Mouse (Mus musculus): ENCODE results near the gene Rpain. TPM values are rescaled to one million over a fixed set of nuclear protein-coding genes. Genes with fewer than 3 reads are reported as not detected.
A peak's percentile ranks its signal among the peaks of the same experiment; 100 is the strongest.

Gene Rpain
- polyA plus RNA-seq, 1 experiment = 49.5 TPM

DNA sequence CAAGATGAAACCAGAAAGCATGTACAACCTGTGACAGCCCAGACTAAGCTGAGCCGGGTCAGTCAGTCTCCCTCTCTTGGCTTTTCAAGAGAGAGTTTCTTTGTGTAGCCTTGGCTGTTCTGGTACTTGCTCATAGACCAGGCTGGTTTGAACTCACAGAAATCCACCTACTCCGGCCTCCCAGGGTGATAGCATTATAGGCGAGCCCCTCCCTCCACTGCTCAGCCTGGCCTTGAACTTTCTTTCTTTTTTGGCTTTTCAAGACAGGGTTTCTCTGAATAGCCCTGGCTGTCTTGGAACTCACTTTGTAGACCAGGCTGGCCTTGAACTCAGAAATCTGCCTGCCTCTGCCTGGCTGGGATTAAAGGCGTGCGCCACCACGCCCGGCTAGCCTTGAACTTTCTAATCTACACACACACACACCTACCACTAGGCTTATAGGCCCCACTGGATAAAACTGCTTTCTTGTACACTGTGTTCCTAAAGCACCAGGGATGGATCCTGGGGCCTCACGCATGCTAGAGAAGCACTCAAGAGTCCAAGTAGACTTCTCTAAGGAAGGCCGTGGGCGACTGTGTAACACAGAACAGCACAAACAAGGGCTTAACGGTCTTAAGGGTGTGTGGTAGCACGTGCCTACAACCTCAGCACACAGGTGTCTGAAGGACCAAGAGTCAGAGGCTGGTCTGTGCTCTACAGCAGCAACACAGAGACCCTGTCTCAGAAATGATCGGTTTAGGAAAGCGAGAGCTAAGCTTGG, 10.9 kb downstream of the Rpain start:
- Histone ChIP-seq H3K27me3 (ENCODE audit: control insufficient read depth, insufficient read depth, low read length, poor library complexity, severe bottlenecking) (no peaks in the 10 kb centered on the region), H3K27ac (ENCODE audit: insufficient read depth, low read length) (peak overlapping the region; percentile 22), H3K36me3 (ENCODE audit: control insufficient read depth, insufficient read depth, low read length, poor library complexity, severe bottlenecking) (peaks cover 68% of the 10 kb centered on the region), H3K4me3 (ENCODE audit: low read depth, low read length) (peak overlapping the region; percentile 90), H3K9ac (ENCODE audit: low read depth, poor library complexity, severe bottlenecking) (peak overlapping the region; percentile 83), H3K4me1 (ENCODE audit: control insufficient read depth, insufficient read depth, low read length) (no peaks in the 10 kb centered on the region), H3K9me3 (replicated peaks; ENCODE audit: control insufficient read depth, insufficient read depth, low read length, poor library complexity, severe bottlenecking) (no peaks in the 10 kb centered on the region)
- no peak for TF ChIP-seq POLR2A (IDR thresholded peaks at IDR 0.05; ENCODE audit: insufficient read depth, low read length)
- TF ChIP-seq CTCF (IDR thresholded peaks at IDR 0.05; ENCODE audit: low read depth, low read length) = no peak
- no peak for TF ChIP-seq EP300 (IDR thresholded peaks at IDR 0.05; ENCODE audit: insufficient read depth, low read depth, low read length)

DNA sequence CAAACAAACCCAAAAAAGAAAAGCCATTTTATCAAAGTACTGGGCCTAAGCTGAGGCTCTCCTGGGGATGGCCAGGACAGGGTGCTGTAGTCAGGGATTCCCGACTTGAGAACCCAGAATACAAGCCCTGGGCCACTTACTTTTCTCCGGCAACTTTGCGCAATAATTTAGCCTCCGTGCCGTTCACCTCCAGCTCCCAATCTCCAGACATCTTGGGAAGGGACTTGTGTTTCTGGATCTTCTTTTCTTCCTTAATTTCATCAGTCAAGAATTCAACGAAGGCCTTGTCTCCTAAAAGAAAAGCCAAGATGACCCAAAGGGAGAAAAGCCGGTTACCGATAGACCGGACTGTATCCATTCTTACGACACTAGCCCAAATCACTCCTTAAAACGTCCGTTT, 12.0 kb downstream of the Rpain start:
- peak overlapping the region; percentile 83 for H3K9ac ChIP-seq (ENCODE audit: low read depth, poor library complexity, severe bottlenecking)
- H3K4me1 ChIP-seq (ENCODE audit: control insufficient read depth, insufficient read depth, low read length) = no peaks in the 10 kb centered on the region
- TF ChIP-seq EP300 (IDR thresholded peaks at IDR 0.05; ENCODE audit: insufficient read depth, low read depth, low read length) (no peak), POLR2A (IDR thresholded peaks at IDR 0.05; ENCODE audit: insufficient read depth, low read length) (no peak), CTCF (IDR thresholded peaks at IDR 0.05; ENCODE audit: low read depth, low read length) (no peak)
- no peaks in the 10 kb centered on the region for H3K27me3 ChIP-seq (ENCODE audit: control insufficient read depth, insufficient read depth, low read length, poor library complexity, severe bottlenecking)
- H3K9me3 ChIP-seq (replicated peaks; ENCODE audit: control insufficient read depth, insufficient read depth, low read length, poor library complexity, severe bottlenecking) = no peaks in the 10 kb centered on the region
- 0 out of 2 replicates have a peak overlapping the region, but pooled peaks have one; percentile 9 for H3K27ac ChIP-seq (ENCODE audit: insufficient read depth, low read length)
- peaks cover 64% of the 10 kb centered on the region for H3K36me3 ChIP-seq (ENCODE audit: control insufficient read depth, insufficient read depth, low read length, poor library complexity, severe bottlenecking)
- peak overlapping the region; percentile 90 for H3K4me3 ChIP-seq (ENCODE audit: low read depth, low read length)

DNA sequence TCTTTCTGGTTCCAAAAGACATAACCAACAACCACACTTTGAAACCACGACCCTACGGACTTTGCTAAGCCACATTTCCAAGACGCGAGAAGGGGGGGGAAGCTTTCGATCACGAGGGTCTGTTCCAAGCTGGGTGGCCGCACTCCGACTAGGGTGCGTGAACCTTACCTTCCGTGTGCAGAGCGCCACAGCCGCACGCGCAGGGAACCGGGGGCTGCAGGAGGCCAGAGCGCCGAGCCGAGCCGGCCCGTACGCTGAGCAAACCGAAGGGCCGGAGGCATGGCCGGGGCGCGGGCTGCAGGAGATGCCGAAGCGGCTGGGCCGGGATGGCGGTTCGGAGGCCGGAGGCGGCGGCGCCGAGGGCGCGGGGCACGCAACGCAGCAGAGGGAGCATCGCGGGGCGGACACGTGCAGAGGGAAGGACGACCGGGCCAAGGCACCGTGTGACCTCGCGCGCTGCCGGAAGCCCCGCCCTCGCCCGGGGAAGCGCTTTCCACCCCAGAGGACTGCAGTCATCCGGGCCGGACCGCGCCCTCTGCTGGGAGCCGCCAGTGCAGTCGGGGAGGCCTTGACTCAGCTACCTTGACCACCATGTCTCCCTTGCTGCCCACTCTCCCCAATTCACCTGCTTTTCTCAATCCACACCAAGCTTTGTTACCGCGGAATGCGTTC, 12.7 kb downstream of the Rpain start, which contains the start of gene C1qbp:
Gene C1qbp (minus strand): TSS at position 470 of the 672 bp plus-strand sequence.
- Histone ChIP-seq H3K27ac (ENCODE audit: insufficient read depth, low read length) (0 out of 2 replicates have a peak within 1 kb of the TSS, but pooled peaks have one; percentile 9), H3K27me3 (ENCODE audit: control insufficient read depth, insufficient read depth, low read length, poor library complexity, severe bottlenecking) (no peaks in the 10 kb centered on the region), H3K9ac (ENCODE audit: low read depth, poor library complexity, severe bottlenecking) (peak within 1 kb of the TSS; percentile 83), H3K4me3 (ENCODE audit: low read depth, low read length) (peak within 1 kb of the TSS; percentile 90), H3K4me1 (ENCODE audit: control insufficient read depth, insufficient read depth, low read length) (no peaks in the 10 kb centered on the region), H3K9me3 (replicated peaks; ENCODE audit: control insufficient read depth, insufficient read depth, low read length, poor library complexity, severe bottlenecking) (no peaks in the 10 kb centered on the region), H3K36me3 (ENCODE audit: control insufficient read depth, insufficient read depth, low read length, poor library complexity, severe bottlenecking) (peaks cover 64% of the 10 kb centered on the region)
- TF ChIP-seq POLR2A (IDR thresholded peaks at IDR 0.05; ENCODE audit: insufficient read depth, low read length) (peak; percentile 38), EP300 (IDR thresholded peaks at IDR 0.05; ENCODE audit: insufficient read depth, low read depth, low read length) (peak; percentile 72; the same call in 1 of the 2 replicates), CTCF (IDR thresholded peaks at IDR 0.05; ENCODE audit: low read depth, low read length) (peak; percentile 90)

DNA sequence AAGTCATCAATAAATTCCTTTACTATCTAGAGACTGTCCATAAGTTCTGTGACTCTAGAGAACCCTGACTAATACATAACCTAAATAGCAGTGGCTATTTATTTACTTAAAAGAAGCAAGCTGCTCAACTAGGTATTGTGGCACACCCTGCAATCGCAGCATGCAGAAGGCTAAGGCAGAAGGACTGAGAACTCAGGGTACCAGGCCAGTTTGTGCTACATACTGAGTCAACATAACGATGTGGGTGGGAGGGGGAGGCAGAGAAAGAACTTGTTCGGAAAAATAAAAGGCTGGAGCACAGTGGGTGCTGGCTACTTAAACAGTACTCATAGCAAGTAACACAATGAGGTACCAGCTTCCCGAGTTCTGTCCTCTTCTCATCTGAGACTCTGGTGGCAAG, 31.2 kb downstream of the Rpain start:
- no peak for TF ChIP-seq CTCF (IDR thresholded peaks at IDR 0.05; ENCODE audit: low read depth, low read length)
- no peak for TF ChIP-seq POLR2A (IDR thresholded peaks at IDR 0.05; ENCODE audit: insufficient read depth, low read length)
- TF ChIP-seq EP300 (IDR thresholded peaks at IDR 0.05; ENCODE audit: insufficient read depth, low read depth, low read length) = no peak
- no peak overlapping the region for H3K4me3 ChIP-seq (ENCODE audit: low read depth, low read length)
- peaks cover 36% of the 10 kb centered on the region for H3K36me3 ChIP-seq (ENCODE audit: control insufficient read depth, insufficient read depth, low read length, poor library complexity, severe bottlenecking)

DNA sequence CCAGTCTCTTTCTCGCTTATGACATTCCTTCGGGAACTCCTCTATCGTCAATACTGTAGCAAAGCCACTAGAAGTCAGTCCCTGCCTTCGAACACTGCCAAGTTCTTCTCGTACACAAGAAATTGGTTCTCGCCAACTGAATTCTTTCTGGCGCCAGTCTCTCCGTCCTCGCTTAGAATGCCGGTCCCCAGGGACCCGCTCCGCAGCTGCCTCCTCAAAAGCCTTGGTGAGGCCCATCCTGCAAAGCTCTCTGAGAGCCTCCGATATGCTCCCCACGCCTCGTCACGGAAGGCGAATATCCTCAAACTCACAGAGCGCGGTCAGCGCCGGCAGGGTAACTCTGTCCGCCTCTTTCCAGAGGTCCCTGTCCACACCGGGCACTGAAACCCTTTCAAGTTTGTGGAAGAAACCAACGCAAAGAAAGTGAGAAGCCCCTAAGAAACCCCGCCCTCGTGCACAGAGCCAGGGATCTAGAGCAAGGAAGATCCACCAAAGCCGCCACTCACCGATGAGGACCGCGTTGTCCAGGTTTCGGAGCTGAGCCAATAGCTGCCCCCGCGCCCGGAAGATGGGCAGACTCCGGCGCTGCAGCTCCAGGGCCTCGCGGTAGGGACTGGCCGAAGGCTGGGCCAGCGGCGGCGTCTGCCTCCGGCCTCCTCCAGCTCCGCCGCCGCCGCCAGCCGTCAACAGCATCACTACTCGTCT, 33.8 kb downstream of the Rpain start:
- Histone ChIP-seq H3K9me3 (replicated peaks; ENCODE audit: control insufficient read depth, insufficient read depth, low read length, poor library complexity, severe bottlenecking) (no peaks in the 10 kb centered on the region), H3K9ac (ENCODE audit: low read depth, poor library complexity, severe bottlenecking) (peak overlapping the region; percentile 95), H3K27me3 (ENCODE audit: control insufficient read depth, insufficient read depth, low read length, poor library complexity, severe bottlenecking) (no peaks in the 10 kb centered on the region), H3K4me3 (ENCODE audit: low read depth, low read length) (peak overlapping the region; percentile 84), H3K4me1 (ENCODE audit: control insufficient read depth, insufficient read depth, low read length) (no peaks in the 10 kb centered on the region), H3K27ac (ENCODE audit: insufficient read depth, low read length) (no peak overlapping the region), H3K36me3 (ENCODE audit: control insufficient read depth, insufficient read depth, low read length, poor library complexity, severe bottlenecking) (peaks cover 25% of the 10 kb centered on the region)
- no peak for TF ChIP-seq CTCF (IDR thresholded peaks at IDR 0.05; ENCODE audit: low read depth, low read length)
- TF ChIP-seq POLR2A (IDR thresholded peaks at IDR 0.05; ENCODE audit: insufficient read depth, low read length) = no peak
- no peak for TF ChIP-seq EP300 (IDR thresholded peaks at IDR 0.05; ENCODE audit: insufficient read depth, low read depth, low read length)

More for the DNA sequence above, 31.2 kb downstream of the Rpain start:
- Histone ChIP-seq H3K27me3 (ENCODE audit: control insufficient read depth, insufficient read depth, low read length, poor library complexity, severe bottlenecking) (no peaks in the 10 kb centered on the region), H3K9me3 (replicated peaks; ENCODE audit: control insufficient read depth, insufficient read depth, low read length, poor library complexity, severe bottlenecking) (no peaks in the 10 kb centered on the region), H3K4me1 (ENCODE audit: control insufficient read depth, insufficient read depth, low read length) (no peaks in the 10 kb centered on the region), H3K9ac (ENCODE audit: low read depth, poor library complexity, severe bottlenecking) (no peak overlapping the region), H3K27ac (ENCODE audit: insufficient read depth, low read length) (no peak overlapping the region)

Data from ES-Bruce4 (cell line).